Mouse (Mus musculus) testis, adult 2 months (tissue): Measurements from ENCODE around the gene Gm10320. TPM values are rescaled to one million over a fixed set of nuclear protein-coding genes. Genes with fewer than 3 reads are reported as not detected.

Experiments
- H3K27ac ChIP-seq: fragments of 200-500 bp; 2 replicates; pipeline ENCODE4 v1.5.1; 2012; ENCODE audit warnings: low read depth, low read length; ENCODE audit not compliant: control insufficient read depth, insufficient read depth
- H3K27me3 ChIP-seq: fragments of 200-500 bp; 2 replicates; pipeline ENCODE4 v1.6.1; 2012; ENCODE audit warnings: mild to moderate bottlenecking, low read length, moderate library complexity; ENCODE audit not compliant: control insufficient read depth, insufficient read depth
- H3K36me3 ChIP-seq: fragments of 200-500 bp; 2 replicates; pipeline ENCODE4 v1.6.1; 2012; ENCODE audit warnings: mild to moderate bottlenecking, low read length; ENCODE audit not compliant: control insufficient read depth, insufficient read depth
- H3K4me1 ChIP-seq: fragments of 200-500 bp; 2 replicates; pipeline ENCODE4 v1.6.1; 2012; ENCODE audit warnings: low read length; ENCODE audit not compliant: control insufficient read depth, insufficient read depth
- H3K4me3 ChIP-seq: fragments of 200-500 bp; 2 replicates; pipeline ENCODE4 v1.5.1; 2012; ENCODE audit warnings: low read depth, mild to moderate bottlenecking, low read length, moderate library complexity, mixed read lengths; ENCODE audit not compliant: control insufficient read depth
- CTCF ChIP-seq: fragments of 200-500 bp; IDR thresholded peaks from 2 replicates; pipeline ENCODE4 v1.5.1; 2012; ENCODE audit warnings: low read depth, mild to moderate bottlenecking, inconsistent platforms, low read length, moderate library complexity; ENCODE audit not compliant: control insufficient read depth, insufficient read depth, insufficient replicate concordance
- POLR2A ChIP-seq: fragments of 200-500 bp; IDR thresholded peaks from 2 replicates; pipeline ENCODE4 v1.6.1; 2012; ENCODE audit warnings: low read depth, mild to moderate bottlenecking, inconsistent platforms, low read length, moderate library complexity; ENCODE audit not compliant: control insufficient read depth
- polyA plus RNA-seq: library from polyadenylated mRNA; depleted of rRNA; stranded (reverse); fragments of >200 nt; gene quantifications from 2 replicates; pipeline ENCODE4 v1.2.3, GENCODE M21; 2012

The Gm10320 gene
- polyA plus RNA-seq, 1 experiment = not detected

DNA sequence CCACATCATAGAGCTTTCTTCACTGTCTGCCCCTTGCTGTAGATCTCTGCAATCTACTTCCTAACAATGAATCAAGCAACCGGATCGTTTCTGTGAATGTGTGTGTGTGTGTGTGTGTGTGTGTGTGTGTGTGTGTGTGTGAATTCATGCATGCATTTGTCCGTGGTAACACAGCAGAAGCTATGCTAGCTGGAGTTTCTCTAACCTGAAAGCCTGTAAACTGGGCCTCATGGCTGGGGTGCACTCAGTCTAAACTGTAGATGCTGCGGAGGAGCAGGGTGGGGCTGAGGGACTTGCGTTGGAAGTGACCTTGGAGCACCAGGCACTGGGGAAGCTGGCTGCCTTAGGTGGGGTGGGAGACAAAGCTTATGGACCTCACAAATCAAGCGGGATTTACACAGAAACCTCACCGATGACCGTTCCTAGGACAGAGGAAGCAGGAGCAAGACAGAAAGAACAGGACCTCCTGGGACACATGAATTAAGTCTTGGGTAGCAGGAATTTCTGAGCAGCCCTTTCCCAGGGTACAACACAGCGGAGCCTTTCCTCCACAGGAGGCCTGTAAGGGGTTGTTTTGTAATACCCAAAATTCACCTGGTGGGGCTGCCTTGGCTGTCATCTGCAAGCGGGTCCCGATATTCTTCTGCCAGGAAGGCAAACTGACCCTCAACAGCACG, 41.0 kb upstream of the Gm10320 start:
- Histone ChIP-seq H3K27me3 (no peaks in the 10 kb centered on the region), H3K27ac (no peak overlapping the region), H3K4me3 (no peak overlapping the region), H3K36me3 (no peaks in the 10 kb centered on the region), H3K4me1 (no peaks in the 10 kb centered on the region; the same call in 1 of the 2 replicates)
- no peak for TF ChIP-seq CTCF
- no peak for TF ChIP-seq POLR2A

DNA sequence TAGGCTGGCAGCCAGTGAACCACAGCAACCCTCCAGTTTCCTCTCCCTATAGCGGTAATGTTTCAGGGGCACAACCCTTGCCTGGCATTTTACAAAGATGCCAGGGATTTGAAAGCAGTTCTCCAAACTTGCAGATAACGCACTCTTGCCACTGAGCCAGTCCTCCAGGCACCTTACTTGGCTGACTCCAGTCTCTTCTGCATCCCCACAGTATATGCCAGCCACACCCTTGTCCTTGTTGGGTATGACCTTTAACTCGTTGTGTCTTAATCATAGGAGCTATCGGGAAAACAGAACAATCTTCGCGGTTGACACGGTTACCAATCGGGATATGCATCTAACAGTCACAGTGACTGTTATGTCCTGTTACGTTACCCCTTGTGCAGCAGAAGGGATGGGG, 40.2 kb upstream of the Gm10320 start:
- H3K4me1 ChIP-seq = no peaks in the 10 kb centered on the region; the same call in 1 of the 2 replicates
- H3K36me3 ChIP-seq = no peaks in the 10 kb centered on the region
- no peak overlapping the region for H3K4me3 ChIP-seq
- H3K27ac ChIP-seq = no peak overlapping the region
- TF ChIP-seq POLR2A (no peak), CTCF (no peak)
- no peaks in the 10 kb centered on the region for H3K27me3 ChIP-seq

DNA sequence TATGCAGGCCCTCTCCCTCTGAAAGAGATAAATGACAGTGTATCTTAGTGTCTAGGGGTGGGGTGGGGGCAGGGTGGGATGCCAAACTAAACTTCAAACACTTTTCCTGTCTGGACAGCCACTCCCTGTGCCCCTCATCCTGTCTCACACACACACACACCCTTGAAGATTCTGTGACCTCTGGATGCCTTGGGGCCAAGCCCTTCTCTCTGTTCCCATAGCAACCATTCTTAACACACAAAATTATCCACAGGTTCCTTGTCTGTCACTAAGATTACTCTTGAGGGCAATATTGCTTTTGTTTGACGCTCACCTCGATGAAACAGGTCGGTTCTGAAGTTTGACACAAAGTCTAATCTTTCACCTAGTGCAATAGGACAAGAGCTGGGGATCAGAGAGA, 39.5 kb upstream of the Gm10320 start:
- no peak for TF ChIP-seq CTCF
- TF ChIP-seq POLR2A = no peak
- Histone ChIP-seq H3K36me3 (no peaks in the 10 kb centered on the region), H3K4me1 (no peaks in the 10 kb centered on the region; the same call in 1 of the 2 replicates), H3K27ac (no peak overlapping the region), H3K4me3 (no peak overlapping the region), H3K27me3 (no peaks in the 10 kb centered on the region)

DNA sequence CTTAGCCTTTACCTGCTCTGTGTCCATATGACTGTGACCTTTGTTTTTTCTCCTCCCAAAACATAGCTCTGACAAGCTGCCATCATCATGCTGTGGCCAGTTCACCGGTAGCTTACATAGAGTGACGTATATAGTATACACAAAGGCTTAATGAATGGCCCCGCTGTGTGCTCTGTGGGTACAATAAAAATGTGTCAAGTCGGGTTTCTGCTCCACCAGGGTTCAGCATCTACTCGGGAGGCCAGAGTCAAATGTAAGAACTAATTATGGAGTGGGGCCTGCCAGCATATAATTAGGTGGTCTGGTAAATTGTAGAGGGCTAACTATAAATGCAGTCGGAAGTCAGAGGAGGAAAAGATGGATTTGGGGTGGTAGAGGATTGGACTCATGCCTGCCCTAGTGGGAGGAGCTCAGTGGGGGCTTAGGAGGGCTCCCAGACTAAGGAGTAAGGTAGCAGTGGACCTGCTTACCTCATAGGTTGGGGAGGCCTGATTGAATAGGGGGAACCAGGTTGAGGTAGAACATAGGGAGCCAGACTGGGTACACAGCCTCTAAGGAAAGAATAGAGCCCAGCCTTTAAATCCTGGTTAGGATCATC, 32.0 kb upstream of the Gm10320 start:
- no peak overlapping the region for H3K27ac ChIP-seq
- no peak overlapping the region for H3K4me3 ChIP-seq
- H3K36me3 ChIP-seq = no peaks in the 10 kb centered on the region
- no peaks in the 10 kb centered on the region for H3K4me1 ChIP-seq
- TF ChIP-seq POLR2A (no peak), CTCF (no peak)
- H3K27me3 ChIP-seq = no peaks in the 10 kb centered on the region

DNA sequence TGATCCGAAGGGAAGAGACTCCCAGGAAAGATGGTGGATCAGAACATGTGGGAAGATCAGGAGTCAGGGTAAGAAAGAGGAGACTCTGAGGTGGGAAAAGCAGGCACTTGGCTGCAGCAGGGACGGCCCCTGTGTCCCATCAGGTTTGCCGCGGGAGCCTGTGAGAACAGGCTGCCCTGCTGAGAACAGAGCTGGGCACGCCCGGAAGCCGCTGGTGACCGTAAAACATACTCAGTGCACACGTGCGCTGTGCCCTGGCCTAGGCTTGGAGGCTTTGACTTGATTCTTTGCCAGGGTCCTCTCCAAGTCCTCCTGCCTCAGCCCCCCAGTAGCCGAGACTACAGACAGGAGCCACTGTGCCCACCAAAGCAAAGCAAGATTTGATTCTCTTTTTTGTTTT, 26.5 kb upstream of the Gm10320 start:
- H3K4me3 ChIP-seq = no peak overlapping the region
- H3K27me3 ChIP-seq = no peaks in the 10 kb centered on the region
- no peak overlapping the region for H3K27ac ChIP-seq

DNA sequence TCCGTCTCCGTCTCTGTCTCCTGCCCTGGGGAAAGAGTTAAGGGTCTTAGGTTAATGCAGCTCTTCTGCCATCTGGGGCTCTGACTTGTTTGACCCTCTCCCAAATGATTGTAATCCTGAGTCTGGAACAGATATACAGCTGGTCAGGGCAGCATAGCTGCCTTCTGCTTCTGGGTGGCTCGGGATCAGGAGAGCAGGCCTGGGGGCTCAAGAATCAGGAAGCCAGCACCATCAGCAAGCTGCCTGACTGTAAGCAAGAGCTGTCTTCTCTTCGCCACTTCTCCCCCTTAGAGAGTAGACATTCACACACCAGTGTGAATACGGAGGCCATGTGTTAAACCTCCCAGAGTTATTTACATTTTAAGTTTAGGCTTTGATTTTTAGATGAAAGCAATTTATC, 25.9 kb upstream of the Gm10320 start:
- Histone ChIP-seq H3K27ac (no peak overlapping the region), H3K4me3 (peak overlapping the region; percentile 27), H3K27me3 (no peaks in the 10 kb centered on the region), H3K36me3 (no peaks in the 10 kb centered on the region), H3K4me1 (peaks cover 2% of the 10 kb centered on the region)
- TF ChIP-seq POLR2A (no peak), CTCF (no peak)

More for the DNA sequence above, 26.5 kb upstream of the Gm10320 start:
- Histone ChIP-seq H3K36me3 (no peaks in the 10 kb centered on the region), H3K4me1 (peaks cover 2% of the 10 kb centered on the region)
- TF ChIP-seq POLR2A = no peak
- TF ChIP-seq CTCF = no peak

DNA sequence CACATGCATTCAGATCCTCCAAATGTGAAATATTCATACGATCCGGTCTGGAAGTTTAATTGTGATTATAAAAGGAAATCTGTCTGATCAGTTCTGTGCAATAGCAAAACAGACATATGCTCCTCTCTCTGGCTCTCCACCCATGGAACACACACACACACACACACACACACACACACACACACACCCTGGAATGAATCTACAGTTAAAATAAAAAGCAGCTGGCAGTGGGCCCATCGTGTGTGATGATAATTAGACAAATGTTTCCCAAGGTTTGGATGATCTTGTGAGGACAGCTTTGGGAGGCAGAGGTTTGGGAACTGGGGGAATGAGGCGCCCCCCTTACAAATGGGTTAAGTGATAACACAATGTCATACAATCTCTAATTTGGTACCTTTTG, 25.2 kb upstream of the Gm10320 start:
- no peaks in the 10 kb centered on the region for H3K27me3 ChIP-seq

More for the DNA sequence above, 25.2 kb upstream of the Gm10320 start:
- no peak overlapping the region for H3K4me3 ChIP-seq
- no peak for TF ChIP-seq POLR2A
- no peak for TF ChIP-seq CTCF
- H3K27ac ChIP-seq = no peak overlapping the region
- H3K36me3 ChIP-seq = no peaks in the 10 kb centered on the region
- peaks cover 2% of the 10 kb centered on the region for H3K4me1 ChIP-seq
